Mouse (Mus musculus): ENCODE data around the gene Col15a1.

Col15a1 gene

DNA sequence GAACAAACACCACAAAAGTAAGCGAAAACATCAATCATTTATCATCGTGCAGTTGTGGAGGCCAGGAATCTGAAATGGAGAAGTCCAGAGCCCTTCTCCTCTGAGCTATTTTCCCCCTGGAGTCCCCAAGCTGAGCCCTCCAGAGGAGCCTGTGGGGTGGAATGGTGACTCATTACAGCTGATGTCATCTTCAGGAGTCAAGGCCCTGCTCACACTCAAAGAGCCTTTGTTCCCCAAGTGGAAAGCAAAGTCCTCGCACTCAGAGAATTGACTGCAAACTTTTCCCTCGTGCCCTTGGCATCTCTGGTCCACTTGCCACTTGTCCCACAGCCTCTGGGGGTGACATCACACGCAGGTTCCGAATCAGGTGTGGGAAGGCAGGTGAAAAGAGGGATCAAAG is 23.4 kb downstream of the Col15a1 start:
- DNase-seq: no peak

DNA sequence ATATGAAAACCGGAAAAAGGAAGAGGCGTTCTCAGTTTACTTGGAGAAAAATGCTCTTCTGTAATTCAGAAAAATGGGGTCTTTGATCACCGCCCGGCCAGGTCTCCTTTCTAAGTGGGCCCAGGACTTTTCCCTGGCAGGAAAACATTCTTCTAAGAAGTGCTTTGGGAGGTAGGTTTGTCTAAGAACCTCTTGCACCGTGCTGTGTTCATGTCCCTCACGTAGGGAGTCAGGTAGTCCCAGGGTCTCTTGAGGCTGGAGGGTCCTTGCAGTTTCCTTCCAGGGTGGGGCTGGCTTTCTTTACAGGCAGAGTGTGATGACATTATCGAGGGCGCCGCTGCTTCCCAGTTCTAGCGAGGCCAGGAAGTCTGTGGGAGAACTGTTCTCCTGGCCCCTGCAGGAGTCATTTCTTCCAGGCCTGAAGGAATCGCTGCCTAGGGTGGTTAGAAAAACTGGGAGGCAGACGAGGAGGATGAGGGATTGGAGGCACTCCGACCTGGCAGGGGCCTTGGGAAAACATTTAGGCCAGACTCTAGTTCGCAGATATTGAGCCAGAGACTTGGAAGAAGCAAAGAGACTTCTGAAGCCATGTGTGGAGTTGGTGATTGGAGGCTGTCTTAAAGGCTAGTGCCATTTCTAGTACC is 25.4 kb downstream of the Col15a1 start:
- DNase-seq: no peak

DNA sequence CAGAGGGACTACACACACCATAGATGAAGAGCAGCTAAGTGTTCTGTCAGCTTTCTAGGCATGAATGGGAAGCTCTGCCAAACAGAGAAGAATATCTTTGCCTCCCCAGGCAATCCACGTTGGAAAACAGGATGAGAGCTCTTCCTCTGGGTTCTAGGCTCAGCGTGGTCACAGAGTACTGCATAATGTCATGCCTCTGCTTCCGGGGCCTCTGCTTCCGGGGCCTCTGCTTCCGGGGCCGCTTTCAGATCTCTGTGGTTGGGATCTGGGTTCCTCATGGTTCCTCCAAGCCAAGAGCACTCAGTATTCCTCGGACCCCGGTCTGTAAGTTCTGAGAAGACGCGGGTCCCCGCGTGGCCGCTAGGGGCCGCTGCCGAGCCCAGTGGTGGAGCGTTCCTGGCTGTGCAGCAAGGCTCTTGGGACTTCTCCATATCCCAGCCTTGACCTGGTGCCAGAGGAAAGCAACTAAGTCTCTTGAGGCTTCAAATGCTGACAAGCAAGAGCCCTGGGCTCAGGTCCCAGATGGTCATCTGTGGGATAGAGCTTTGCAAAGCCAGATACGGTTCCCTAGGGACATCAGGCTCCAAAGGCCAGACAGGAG is 26.8 kb downstream of the Col15a1 start:
- peak; percentile 56 for DNase-seq

GRCm38 (mm10) chr4:47235312-47235711 is 27.4 kb downstream of the Col15a1 start:
- DNase-seq: no peak

- no peak for DNase-seq
Observed at GRCm38 (mm10) chr4:47236104-47236503, 28.1 kb downstream of the Col15a1 start.

DNA sequence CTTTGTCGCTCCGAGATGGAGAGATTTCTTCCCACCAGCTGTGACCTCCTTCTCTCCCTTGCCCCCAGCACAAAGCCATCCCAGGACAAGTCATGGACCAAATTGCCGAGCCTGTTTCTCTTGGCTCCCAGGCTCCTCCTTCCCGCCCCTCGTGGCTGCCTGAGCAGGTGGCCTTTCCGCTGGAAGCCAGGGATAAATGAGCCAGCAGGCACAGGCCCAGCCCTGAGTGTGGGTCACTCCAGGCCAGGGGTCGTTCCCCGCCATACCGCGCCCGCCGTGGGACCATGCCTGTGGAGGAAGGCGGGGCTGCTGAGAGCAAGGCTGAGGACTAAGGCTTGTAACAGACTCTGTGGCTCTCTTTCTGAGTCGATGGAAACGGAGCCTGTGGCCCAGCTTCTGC is 29.3 kb downstream of the Col15a1 start:
- DNase-seq: no peak

- no peak for DNase-seq
Observed at GRCm38 (mm10) chr4:47239114-47239513, 31.2 kb downstream of the Col15a1 start.

DNA sequence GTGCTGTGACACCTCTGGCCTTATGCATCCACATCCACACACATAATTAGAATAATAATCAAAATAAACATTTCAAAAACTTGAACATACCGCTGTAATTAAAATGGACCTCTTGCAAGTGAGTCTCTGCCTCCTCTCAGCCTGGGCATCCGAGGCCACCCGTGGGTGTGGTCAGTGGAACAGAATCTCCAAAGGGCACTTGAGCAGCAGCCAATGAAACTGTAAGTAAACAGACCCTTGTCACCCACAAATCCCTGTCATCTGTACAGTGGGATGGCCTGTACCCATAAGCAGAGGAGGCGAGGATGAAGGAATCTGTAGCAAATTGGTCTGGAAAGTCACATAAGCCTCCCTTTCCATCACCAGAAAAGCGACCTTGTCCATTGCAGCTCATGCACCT is 32.9 kb downstream of the Col15a1 start:
- DNase-seq: no peak

DNA sequence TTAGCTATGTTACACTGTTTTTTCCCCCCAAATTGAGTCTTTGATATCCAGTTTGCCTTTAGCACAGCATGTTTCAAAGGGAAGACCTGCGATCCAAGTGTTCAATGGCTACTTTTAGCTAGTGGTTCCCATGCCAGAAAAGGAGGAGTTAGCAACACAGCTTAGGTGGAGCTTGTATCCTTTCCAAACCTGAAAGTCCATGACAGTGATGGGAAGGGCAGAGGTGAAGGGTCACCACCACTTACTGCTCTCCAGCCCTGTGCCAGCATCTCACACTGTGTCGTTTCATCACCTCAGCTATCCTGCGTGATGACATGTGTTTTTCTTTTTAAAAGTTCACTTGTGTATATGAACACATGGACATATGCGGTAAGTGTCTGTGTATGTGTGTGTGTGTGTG is 34.2 kb downstream of the Col15a1 start:
- no peak for DNase-seq

- no peak for DNase-seq
Observed at GRCm38 (mm10) chr4:47244651-47245050, 36.7 kb downstream of the Col15a1 start.

DNA sequence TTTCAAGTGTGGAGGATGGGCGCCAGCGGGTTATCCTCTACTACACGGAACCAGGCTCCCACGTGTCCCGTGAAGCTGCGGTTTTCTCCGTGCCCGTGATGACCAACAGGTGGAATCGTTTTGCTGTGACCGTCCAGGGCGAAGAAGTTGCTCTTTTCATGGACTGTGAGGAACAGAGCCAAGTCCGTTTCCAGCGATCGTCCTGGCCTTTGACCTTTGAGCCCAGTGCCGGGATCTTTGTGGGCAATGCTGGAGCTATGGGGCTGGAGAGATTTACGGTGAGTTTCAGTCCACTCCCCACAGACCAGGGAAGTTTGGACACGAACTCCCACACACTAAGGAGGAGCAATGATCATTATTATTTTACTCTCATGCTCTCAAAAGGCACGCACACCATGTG is 37.7 kb downstream of the Col15a1 start:
- DNase-seq: no peak

GRCm38 (mm10) chr4:47246811-47247210 is 38.9 kb downstream of the Col15a1 start:
- no peak for DNase-seq

GRCm38 (mm10) chr4:47247574-47247973 is 39.6 kb downstream of the Col15a1 start:
- DNase-seq: no peak

- no peak for DNase-seq
Observed at GRCm38 (mm10) chr4:47249193-47249592, 41.2 kb downstream of the Col15a1 start.

DNA sequence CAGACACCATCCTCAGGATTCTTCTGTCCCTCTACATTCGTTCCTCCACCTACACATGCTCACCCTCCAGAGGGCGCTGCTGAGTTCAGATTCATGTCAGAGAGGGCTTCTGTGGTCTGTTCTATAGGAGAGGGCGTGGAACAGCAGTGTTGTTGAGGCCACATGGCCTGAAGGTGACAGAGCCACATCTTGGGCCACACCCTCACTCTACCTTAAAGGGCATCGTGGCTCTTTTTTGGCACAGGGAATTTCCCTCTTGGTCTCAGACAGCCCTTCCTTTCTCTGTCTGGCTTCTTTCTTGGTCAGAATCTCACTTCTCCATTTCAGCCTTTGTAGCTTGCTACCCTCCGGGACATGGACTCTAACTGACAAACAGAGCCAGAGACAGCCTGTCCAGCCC is 43.1 kb downstream of the Col15a1 start:
- DNase-seq: peak; percentile 59

DNA sequence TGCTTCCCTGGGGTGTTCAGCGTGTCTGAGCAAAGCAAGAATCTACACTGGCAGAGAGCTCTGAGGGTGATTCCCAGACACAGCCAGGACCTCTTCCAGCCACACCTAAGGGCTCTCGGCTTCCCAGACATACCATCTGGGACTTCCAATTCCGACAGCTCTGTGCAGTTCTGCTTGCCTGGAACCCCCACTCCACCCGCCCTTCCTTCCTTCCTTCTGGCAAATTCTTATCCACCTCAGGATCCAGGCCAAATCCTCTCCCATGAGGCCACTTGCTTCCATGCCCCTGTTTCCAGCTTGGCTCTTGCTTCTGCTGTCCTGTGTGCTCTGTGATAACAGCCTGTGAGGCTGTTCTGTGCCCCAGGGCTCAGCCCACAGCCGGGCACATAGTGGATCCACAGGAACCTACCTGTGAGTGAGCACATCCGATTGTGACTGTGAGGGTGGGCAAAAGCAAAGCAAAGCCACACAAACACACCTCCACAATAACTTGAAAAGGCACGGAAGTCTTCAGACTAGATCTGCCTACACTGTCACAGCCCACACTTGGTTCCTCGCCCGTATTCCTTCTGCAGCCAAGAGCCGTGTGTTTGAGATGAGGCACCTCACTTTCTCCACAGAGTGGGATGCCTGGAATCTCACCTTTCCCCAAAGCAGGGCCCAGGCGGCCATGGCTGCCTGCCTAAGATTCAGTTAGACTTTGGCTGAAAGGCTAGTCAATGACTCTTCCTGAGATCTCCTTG is 43.9 kb downstream of the Col15a1 start:
- peak; percentile 27 for DNase-seq

DNA sequence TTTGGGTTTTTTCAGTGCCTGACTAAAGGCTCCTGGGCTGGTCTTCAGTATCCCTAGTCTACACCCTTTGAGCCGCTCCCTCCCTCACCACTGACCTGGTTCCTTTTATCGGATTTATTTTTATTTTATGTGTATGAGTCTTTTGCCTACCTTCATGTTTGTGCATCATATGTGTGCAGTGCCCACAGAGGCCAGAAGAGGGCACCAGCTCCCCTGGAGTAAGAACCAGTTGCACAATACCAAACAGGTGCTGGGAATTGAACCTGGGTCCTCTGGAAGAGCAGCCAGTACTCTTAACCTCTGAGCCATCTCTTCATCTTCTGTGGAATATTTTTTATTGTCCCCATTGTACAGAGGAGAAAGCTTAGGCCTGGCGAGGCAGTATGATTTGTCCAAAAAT is 44.7 kb downstream of the Col15a1 start:
- no peak for DNase-seq

GRCm38 (mm10) chr4:47255641-47256040 is 47.7 kb downstream of the Col15a1 start:
- peak; percentile 36 for DNase-seq

- no peak for DNase-seq
Observed at GRCm38 (mm10) chr4:47258201-47258600, 50.2 kb downstream of the Col15a1 start.

DNA sequence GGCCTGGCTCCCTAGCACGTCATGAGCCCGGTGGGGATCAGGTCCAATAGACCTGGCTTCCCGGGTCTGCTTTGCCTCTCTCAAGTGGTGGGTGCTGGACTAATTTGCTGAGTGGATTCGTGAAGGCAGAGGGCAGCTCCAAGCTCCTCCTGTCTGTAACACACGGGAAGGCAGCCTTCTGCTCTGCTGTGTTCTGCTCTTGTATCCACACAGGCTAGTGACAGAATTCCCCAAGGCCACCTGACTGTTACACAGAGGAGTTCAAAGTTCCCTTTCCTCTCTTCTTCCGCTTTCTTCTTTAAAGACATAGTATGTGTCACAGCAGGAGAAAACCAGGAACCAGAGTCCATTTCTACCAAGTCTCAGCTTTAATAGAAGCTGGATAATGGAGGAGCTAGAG is 53.1 kb downstream of the Col15a1 start:
- DNase-seq: no peak

- DNase-seq: no peak
Observed at GRCm38 (mm10) chr4:47261919-47262318, 54.0 kb downstream of the Col15a1 start.

DNA sequence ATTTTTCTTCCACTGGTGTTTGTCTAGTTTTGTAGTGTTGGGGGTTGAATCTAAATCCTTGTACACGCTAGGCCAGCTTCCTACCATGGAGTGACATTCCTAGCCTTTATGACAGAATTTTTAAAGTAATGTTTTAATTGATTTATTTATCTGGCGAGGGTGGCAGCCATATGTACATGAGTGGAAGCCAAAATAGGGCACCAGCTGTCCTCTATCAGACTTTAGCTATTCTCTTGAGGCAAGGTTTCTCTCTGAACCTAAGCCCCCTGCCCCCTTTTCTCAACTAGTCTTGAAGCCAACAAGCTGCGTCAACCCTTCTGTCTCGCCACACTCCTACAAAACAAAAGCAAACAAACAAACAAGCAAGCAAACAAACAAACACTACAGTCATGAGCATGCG is 57.6 kb downstream of the Col15a1 start:
- no peak for DNase-seq

DNA sequence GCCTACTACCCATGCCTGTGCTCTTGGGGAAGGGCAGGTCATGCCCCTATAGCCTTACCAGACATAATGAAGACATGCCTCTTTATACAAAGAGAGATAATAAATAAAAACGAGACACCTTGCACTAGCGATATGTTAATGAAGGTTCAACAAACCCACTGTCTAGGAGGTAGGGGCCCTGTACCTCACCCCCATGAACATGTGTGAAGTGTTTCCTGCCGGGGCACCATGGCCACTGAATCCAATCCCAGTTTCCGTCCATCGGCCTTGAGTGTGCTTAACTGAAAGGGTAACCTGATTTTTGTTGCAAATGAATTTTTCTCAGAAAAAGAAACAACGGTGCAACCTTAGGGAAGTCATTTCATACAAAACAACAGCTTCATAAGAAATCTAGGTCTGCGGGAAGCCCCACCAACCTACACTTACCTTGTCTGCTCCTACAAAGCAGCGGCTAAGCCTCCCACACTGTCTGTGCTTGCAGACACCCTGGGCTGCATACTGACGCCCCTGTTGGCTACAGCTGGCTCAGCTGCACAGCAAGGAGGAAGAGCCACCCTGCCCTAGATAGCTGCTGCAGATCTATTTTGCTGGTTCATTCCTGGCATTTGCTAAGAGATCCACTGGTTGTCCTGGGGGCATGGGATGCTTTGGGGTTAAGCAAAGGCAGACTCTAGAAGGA is 64.6 kb downstream of the Col15a1 start:
- DNase-seq: no peak

GRCm38 (mm10) chr4:47273795-47274194 is 65.8 kb downstream of the Col15a1 start:
- DNase-seq: no peak
